Mouse (Mus musculus) forebrain, embryonic 15.5 days (tissue): Measurements from ENCODE around the gene Sema4c. TPM values are rescaled to one million over a fixed set of nuclear protein-coding genes. Genes with fewer than 3 reads are reported as not detected.
A peak's percentile ranks its signal among the peaks of the same experiment; 100 is the strongest.
"Not testable (repeated sequence)": the region's sequence is repeated elsewhere in the genome, so short reads cannot be mapped to it uniquely, and the experiment has no call there.

Experiments
- ATAC-seq: fragments of 200-750 bp; cut with Nextera tagmentation; replicated peaks from 2 replicates; pipeline ENCODE4 v1.8.0; 2017; ENCODE audit warnings: mild to moderate bottlenecking, moderate TSS enrichment, moderate library complexity
- H3K27ac ChIP-seq: fragments of 300-500 bp; sonication (generic); replicated peaks from 2 replicates; pipeline ENCODE4 v1.5.1; 2015; ENCODE audit warnings: mild to moderate bottlenecking, inconsistent platforms
- H3K27me3 ChIP-seq: fragments of 300-500 bp; sonication (generic); 2 replicates; pipeline ENCODE4 v1.6.1; 2015; ENCODE audit warnings: inconsistent platforms
- H3K36me3 ChIP-seq: fragments of 300-500 bp; sonication (generic); 2 replicates; pipeline ENCODE4 v1.6.1; 2015; ENCODE audit warnings: mild to moderate bottlenecking, inconsistent platforms
- H3K4me1 ChIP-seq: fragments of 300-500 bp; sonication (generic); 2 replicates; pipeline ENCODE4 v1.6.1; 2015; ENCODE audit warnings: inconsistent platforms
- H3K4me2 ChIP-seq: fragments of 300-500 bp; sonication (generic); replicated peaks from 2 replicates; pipeline ENCODE4 v1.6.1; 2015; ENCODE audit warnings: mild to moderate bottlenecking, inconsistent platforms
- H3K4me3 ChIP-seq: fragments of 300-500 bp; sonication (generic); 2 replicates; pipeline ENCODE4 v1.5.1; 2015; ENCODE audit warnings: mild to moderate bottlenecking, inconsistent platforms
- H3K9ac ChIP-seq: fragments of 300-500 bp; sonication (generic); replicated peaks from 2 replicates; pipeline ENCODE4 v1.6.1; 2015; ENCODE audit warnings: mild to moderate bottlenecking, inconsistent platforms
- H3K9me3 ChIP-seq: fragments of 300-500 bp; sonication (generic); 2 replicates; pipeline ENCODE4 v1.6.1; 2016; ENCODE audit warnings: inconsistent platforms
- WGBS: fragments of 180-500 bp; shearing (Covaris S2); methylation state at CpG from one replicate; pipeline ENCODE4 v1.1.7; 2015; ENCODE audit warnings: mixed read lengths; 5-methylcytosine and 5-hydroxymethylcytosine counted together
- polyA plus RNA-seq: library from polyadenylated mRNA; unstranded; fragments of >200 nt; fragmentation: Nextera tagmentation; extraction: Ambion mirVana; gene quantifications from 2 replicates; pipeline ENCODE4 v1.2.1, GENCODE M21; 2015

Gene Sema4c
- polyA plus RNA-seq, 1 experiment from 2014 or later: 38.6 TPM

- H3K4me1 ChIP-seq: peaks cover 6% of the 10 kb centered on the region; the same call in 1 of the 2 replicates
- no peak within 1 kb of the TSS for H3K9ac ChIP-seq
- peaks cover 17% of the 10 kb centered on the region for H3K36me3 ChIP-seq
- H3K27me3 ChIP-seq: no peaks in the 10 kb centered on the region
- H3K4me3 ChIP-seq: no peak within 1 kb of the TSS
- no peak within 1 kb of the TSS for H3K4me2 ChIP-seq
- H3K9me3 ChIP-seq: no peaks in the 10 kb centered on the region
- no peak within 1 kb of the TSS for H3K27ac ChIP-seq
- WGBS: 73% methylated on average over 9 of the region's 9 CpGs
- ATAC-seq: no peak
Observed at GRCm38 (mm10) chr1:36539186-36539585, 19.0 kb downstream of the Sema4c start, which contains the start of gene Gm42417. TSS of gene Gm42417 (minus strand) at chr1:36539429.

DNA sequence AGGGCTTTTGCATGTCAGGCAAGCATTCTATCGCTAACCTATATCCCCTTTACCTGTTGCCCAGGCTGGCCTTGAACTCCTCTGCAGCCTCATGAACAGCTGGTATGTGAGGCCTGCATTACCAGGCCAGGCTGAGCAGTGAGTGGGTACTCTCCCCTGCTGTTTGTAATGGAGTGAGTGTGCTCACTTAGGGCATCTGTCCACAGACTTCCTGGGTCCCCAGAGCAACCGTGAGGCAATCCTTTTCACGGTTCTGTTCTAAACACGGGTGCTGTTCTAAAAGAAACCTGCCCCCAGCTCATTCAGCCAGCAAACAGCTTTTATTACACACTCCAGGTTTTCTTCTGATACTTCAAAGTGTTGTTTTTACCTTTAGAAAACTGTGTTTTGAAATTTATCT is 19.4 kb downstream of the Sema4c start:
- WGBS: 82% methylated on average over 4 of the region's 4 CpGs
- no peak for ATAC-seq
- peaks cover 17% of the 10 kb centered on the region for H3K36me3 ChIP-seq
- H3K4me3 ChIP-seq: no peak overlapping the region
- H3K4me1 ChIP-seq: peaks cover 6% of the 10 kb centered on the region; the same call in 1 of the 2 replicates
- no peak overlapping the region for H3K27ac ChIP-seq
- H3K27me3 ChIP-seq: no peaks in the 10 kb centered on the region
- no peak overlapping the region for H3K4me2 ChIP-seq
- H3K9ac ChIP-seq: no peak overlapping the region
- no peaks in the 10 kb centered on the region for H3K9me3 ChIP-seq

- peaks cover 15% of the 10 kb centered on the region for H3K36me3 ChIP-seq
- H3K4me3 ChIP-seq, H3K4me2 ChIP-seq, H3K9ac ChIP-seq, H3K4me1 ChIP-seq, H3K9me3 ChIP-seq, ATAC-seq, H3K27ac ChIP-seq, H3K27me3 ChIP-seq: not testable (repeated sequence)
- 94% methylated on average over 9 of the region's 9 CpGs for WGBS
Observed at GRCm38 (mm10) chr1:36536783-36537182, 21.4 kb downstream of the Sema4c start, which contains the start of gene Ankrd23. TSS of gene Ankrd23 (minus strand) at chr1:36536883.

DNA sequence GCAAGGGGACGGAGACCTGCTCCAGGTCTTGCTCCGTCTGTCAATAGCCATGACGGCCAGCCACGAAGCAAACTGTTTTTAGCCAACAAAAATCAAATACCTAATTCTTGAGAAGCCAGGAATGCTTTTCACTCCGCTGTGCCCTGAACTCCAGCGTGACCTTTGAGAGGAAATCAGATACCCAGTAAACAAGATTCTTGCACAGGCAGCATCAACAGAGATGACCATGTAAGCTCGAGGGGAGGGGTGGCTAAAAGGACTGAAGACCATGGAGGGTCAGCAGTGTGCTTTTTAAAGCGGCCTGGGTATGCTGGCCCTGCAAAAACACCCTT is 21.8 kb downstream of the Sema4c start:
- Histone ChIP-seq H3K9me3 (no peaks in the 10 kb centered on the region), H3K9ac (no peak overlapping the region), H3K27me3 (no peaks in the 10 kb centered on the region), H3K4me1 (peaks cover 6% of the 10 kb centered on the region; the same call in 1 of the 2 replicates), H3K4me3 (no peak overlapping the region), H3K27ac (no peak overlapping the region), H3K36me3 (peaks cover 11% of the 10 kb centered on the region), H3K4me2 (no peak overlapping the region)
- ATAC-seq: no peak
- WGBS: 88% methylated on average over 8 of the region's 8 CpGs

- H3K4me3 ChIP-seq: no peak overlapping the region
- H3K27me3 ChIP-seq: no peaks in the 10 kb centered on the region
- H3K27ac ChIP-seq: no peak overlapping the region
- no peaks in the 10 kb centered on the region for H3K9me3 ChIP-seq
- H3K4me2 ChIP-seq: no peak overlapping the region
- 88% methylated on average over 11 of the region's 11 CpGs for WGBS
- peaks cover 6% of the 10 kb centered on the region; the same call in 1 of the 2 replicates for H3K4me1 ChIP-seq
- 0 out of 2 replicates have a peak, but pooled peaks cover 7% of the 10 kb centered on the region for H3K36me3 ChIP-seq
- no peak for ATAC-seq
- H3K9ac ChIP-seq: no peak overlapping the region
Observed at GRCm38 (mm10) chr1:36535477-36536396, 22.4 kb downstream of the Sema4c start.

- ATAC-seq: no peak
- H3K9ac ChIP-seq: no peak overlapping the region
- no peak overlapping the region for H3K4me3 ChIP-seq
- H3K27ac ChIP-seq: no peak overlapping the region
- WGBS: 89% methylated on average over 6 of the region's 6 CpGs
- no peaks in the 10 kb centered on the region for H3K36me3 ChIP-seq
- no peaks in the 10 kb centered on the region for H3K9me3 ChIP-seq
- H3K4me1 ChIP-seq: peaks cover 15% of the 10 kb centered on the region
- no peaks in the 10 kb centered on the region for H3K27me3 ChIP-seq
- no peak overlapping the region for H3K4me2 ChIP-seq
Observed at GRCm38 (mm10) chr1:36534595-36535058, 23.5 kb downstream of the Sema4c start.

DNA sequence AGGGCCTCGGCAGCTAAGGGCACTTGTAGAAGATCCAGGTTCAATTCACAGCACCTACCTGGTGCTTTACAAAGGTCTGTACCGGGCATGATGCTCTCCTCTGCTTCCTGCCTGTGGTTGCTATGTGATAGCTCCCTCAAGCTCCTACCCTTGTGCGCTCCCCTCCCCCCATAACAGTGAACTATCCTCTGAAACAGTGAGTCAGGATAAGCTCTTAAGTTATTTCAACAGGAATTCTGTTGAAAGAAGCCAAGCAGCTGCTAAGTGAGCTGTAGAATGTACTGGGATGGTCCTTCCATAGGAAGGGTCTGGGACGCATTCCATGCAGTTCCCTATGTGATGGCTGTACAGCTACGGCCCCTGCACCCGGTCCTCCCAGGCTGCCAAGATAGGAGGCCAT is 24.6 kb downstream of the Sema4c start:
- Histone ChIP-seq H3K27ac (no peak overlapping the region), H3K9me3 (no peaks in the 10 kb centered on the region), H3K4me2 (no peak overlapping the region), H3K27me3 (no peaks in the 10 kb centered on the region), H3K36me3 (no peaks in the 10 kb centered on the region), H3K4me1 (peaks cover 18% of the 10 kb centered on the region), H3K9ac (no peak overlapping the region), H3K4me3 (no peak overlapping the region)
- 86% methylated on average over 6 of the region's 6 CpGs for WGBS
- ATAC-seq: no peak

DNA sequence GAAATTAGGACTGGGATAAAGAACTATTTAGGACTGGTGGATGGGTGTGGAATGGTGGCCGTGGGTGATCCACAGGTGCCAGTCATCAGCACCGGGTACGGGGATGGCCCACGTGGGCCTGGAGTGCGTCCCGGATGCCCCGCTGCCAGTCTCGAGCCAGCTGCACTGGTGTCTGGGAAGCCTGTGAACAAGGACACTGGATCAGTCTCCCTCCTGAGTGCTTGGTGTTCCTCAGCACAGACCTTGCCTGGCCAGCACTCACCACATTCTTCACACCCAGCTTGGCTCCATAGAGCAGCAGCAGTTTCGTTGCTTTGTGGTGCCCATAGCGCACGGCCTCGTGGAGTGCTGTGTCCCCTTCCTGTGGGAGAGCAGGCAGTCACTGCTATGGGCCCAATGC is 26.7 kb downstream of the Sema4c start:
- Histone ChIP-seq H3K4me3 (no peak overlapping the region), H3K36me3 (peaks cover 10% of the 10 kb centered on the region; the same call in 1 of the 2 replicates), H3K9ac (no peak overlapping the region), H3K4me2 (no peak overlapping the region), H3K4me1 (peaks cover 28% of the 10 kb centered on the region), H3K9me3 (no peaks in the 10 kb centered on the region), H3K27me3 (no peaks in the 10 kb centered on the region), H3K27ac (no peak overlapping the region)
- 88% methylated on average over 12 of the region's 12 CpGs for WGBS
- ATAC-seq: no peak

- H3K36me3 ChIP-seq: peaks cover 10% of the 10 kb centered on the region; the same call in 1 of the 2 replicates
- ATAC-seq: no peak
- no peaks in the 10 kb centered on the region for H3K9me3 ChIP-seq
- no peaks in the 10 kb centered on the region for H3K27me3 ChIP-seq
- H3K4me1 ChIP-seq: peaks cover 28% of the 10 kb centered on the region
- H3K4me3 ChIP-seq: no peak overlapping the region
- H3K27ac ChIP-seq: 0 out of 2 replicates have a peak overlapping the region, but pooled peaks have one; percentile 22
- no peak overlapping the region for H3K4me2 ChIP-seq
- 95% methylated on average over 7 of the region's 7 CpGs for WGBS
- no peak overlapping the region for H3K9ac ChIP-seq
Observed at GRCm38 (mm10) chr1:36530962-36531361, 27.2 kb downstream of the Sema4c start.

GRCm38 (mm10) chr1:36530485-36530884 is 27.7 kb downstream of the Sema4c start:
- Histone ChIP-seq H3K4me1 (peaks cover 28% of the 10 kb centered on the region), H3K27me3 (no peaks in the 10 kb centered on the region), H3K27ac (0 out of 2 replicates have a peak overlapping the region, but pooled peaks have one; percentile 22), H3K36me3 (peaks cover 15% of the 10 kb centered on the region), H3K9ac (no peak overlapping the region), H3K4me2 (no peak overlapping the region), H3K4me3 (no peak overlapping the region), H3K9me3 (no peaks in the 10 kb centered on the region)
- no peak for ATAC-seq
- WGBS: 66% methylated on average over 8 of the region's 8 CpGs

DNA sequence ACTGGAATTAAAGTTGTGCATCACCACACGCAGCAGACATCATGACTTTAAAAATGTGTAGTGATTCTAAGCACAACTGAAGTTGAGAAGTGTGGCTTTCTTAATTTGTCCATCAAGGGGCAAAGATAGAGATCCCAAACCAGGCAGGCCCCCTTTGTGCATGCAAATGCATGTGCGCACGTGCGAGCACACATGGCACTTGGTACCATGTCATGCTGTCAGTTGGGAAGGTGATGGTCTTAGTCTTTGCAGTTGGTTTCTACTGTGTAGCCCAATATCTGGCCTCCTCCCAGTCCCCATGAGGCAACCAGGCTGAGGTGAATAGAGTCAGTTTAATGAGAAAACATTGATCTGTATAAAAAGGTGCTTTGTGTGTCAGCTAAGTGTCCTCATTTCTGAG is 28.3 kb downstream of the Sema4c start:
- no peak overlapping the region for H3K27ac ChIP-seq
- ATAC-seq: no peak
- no peaks in the 10 kb centered on the region for H3K27me3 ChIP-seq
- no peak overlapping the region for H3K4me2 ChIP-seq
- WGBS: 87% methylated on average over 4 of the region's 4 CpGs
- H3K36me3 ChIP-seq: peaks cover 21% of the 10 kb centered on the region
- H3K9ac ChIP-seq: no peak overlapping the region
- no peak overlapping the region for H3K4me3 ChIP-seq
- no peaks in the 10 kb centered on the region for H3K9me3 ChIP-seq
- H3K4me1 ChIP-seq: peaks cover 28% of the 10 kb centered on the region

- WGBS: 96% methylated on average over 4 of the region's 4 CpGs
- H3K4me3 ChIP-seq: no peak overlapping the region
- peaks cover 27% of the 10 kb centered on the region for H3K36me3 ChIP-seq
- no peaks in the 10 kb centered on the region for H3K27me3 ChIP-seq
- no peak overlapping the region for H3K27ac ChIP-seq
- H3K9me3 ChIP-seq: no peaks in the 10 kb centered on the region
- H3K4me2 ChIP-seq: no peak overlapping the region
- no peak for ATAC-seq
- H3K9ac ChIP-seq: no peak overlapping the region
- peaks cover 30% of the 10 kb centered on the region for H3K4me1 ChIP-seq
Observed at GRCm38 (mm10) chr1:36529274-36529673, 28.9 kb downstream of the Sema4c start.
